11 mouse cellular contexts compared by ENCODE assay signal in genomic region chr17:79565241-79565961, GRCm38 (mm10). TPM values are rescaled to one million over a fixed set of nuclear protein-coding genes. Genes with fewer than 3 reads are reported as not detected.
DNase-seq lines count a peak whose midpoint lies in the region; ATAC-seq lines count a peak whose summit lies in the region.
"Had no signal": no experiment of that assay in that cellular context is flagged by ENCODE, and none has a peak within 500 bp of the region (broad histone marks: within the 10 kb centered on the region; RNA-seq: fewer than 3 reads in every experiment).

No protein-coding gene starts in this region.

- H3K27ac ChIP-seq in midbrain, embryonic 16.5 days (ENCODE audit: low read length) = no peak overlapping the region
- H3K27ac ChIP-seq in midbrain, embryonic 11.5 days (ENCODE audit: low read depth, low read length) = no peak overlapping the region
- peak overlapping the region; percentile 59; the same call in 1 of the 2 replicates for H3K27ac ChIP-seq in limb, embryonic 12.5 days
- H3K27ac ChIP-seq in stomach, embryonic 16.5 days (ENCODE audit: low read length) = no peak overlapping the region

- no peaks in the 10 kb centered on the region for H3K4me1 ChIP-seq in midbrain, embryonic 16.5 days (ENCODE audit: control insufficient read depth, insufficient read depth, low read length)
- no peaks in the 10 kb centered on the region for H3K4me1 ChIP-seq in midbrain, embryonic 11.5 days (ENCODE audit: control insufficient read depth, insufficient read depth, low read length)
- H3K4me1 ChIP-seq in limb, embryonic 12.5 days (replicated peaks) = peaks cover 32% of the 10 kb centered on the region
- 0 out of 2 replicates have a peak, but pooled peaks cover 8% of the 10 kb centered on the region for H3K4me1 ChIP-seq in stomach, embryonic 16.5 days (ENCODE audit: control insufficient read depth, insufficient read depth, low read length)

- no peaks in the 10 kb centered on the region for H3K27me3 ChIP-seq in midbrain, embryonic 16.5 days (ENCODE audit: control insufficient read depth, insufficient read depth, low read depth, low read length)
- no peaks in the 10 kb centered on the region for H3K27me3 ChIP-seq in midbrain, embryonic 11.5 days (ENCODE audit: control insufficient read depth, insufficient read depth, low read length)
- H3K27me3 ChIP-seq in limb, embryonic 12.5 days = no peaks in the 10 kb centered on the region
- no peaks in the 10 kb centered on the region for H3K27me3 ChIP-seq in stomach, embryonic 16.5 days (ENCODE audit: control insufficient read depth, insufficient read depth, low read length)

- ATAC-seq in midbrain, embryonic 16.5 days = 0 out of 2 replicates have a peak, but pooled peaks have one; percentile 28
- no peak for ATAC-seq in midbrain, embryonic 11.5 days (ENCODE audit: low FRiP score)
- peak; percentile 71 for ATAC-seq in limb, embryonic 12.5 days (ENCODE audit: insufficient number of reproducible peaks, insufficient read depth, low FRiP score, low TSS enrichment, low read depth)
- peak; percentile 66 for ATAC-seq in stomach, embryonic 16.5 days (ENCODE audit: insufficient read depth, low FRiP score)

- DNase-seq in cerebellum, postnatal 14 days = peak; percentile 44 to 48
- DNase-seq in cerebellum, adult 18-20 months = no peak
- no peak for DNase-seq in midbrain, embryonic 11.5 days (ENCODE audit: low spot score, missing footprints)
- no peak for DNase-seq in ovary, postnatal 10 days (ENCODE audit: low spot score)
- no peak for DNase-seq in thymus, postnatal 36 days
- DNase-seq: adrenal gland, postnatal 36 days; kidney, adult 11 months had no signal

- no peaks in the 10 kb centered on the region for H3K36me3 ChIP-seq in midbrain, embryonic 16.5 days (ENCODE audit: control insufficient read depth, insufficient read depth, low read length)
- H3K36me3 ChIP-seq in midbrain, embryonic 11.5 days (ENCODE audit: control insufficient read depth, insufficient read depth, low read length) = no peaks in the 10 kb centered on the region
- no peaks in the 10 kb centered on the region for H3K36me3 ChIP-seq in limb, embryonic 12.5 days
- H3K36me3 ChIP-seq in stomach, embryonic 16.5 days (ENCODE audit: control insufficient read depth, insufficient read depth, low read length) = no peaks in the 10 kb centered on the region

- 56% methylated on average over 9 of the region's 9 CpGs for WGBS in midbrain, embryonic 16.5 days
- 56% methylated on average over 9 of the region's 9 CpGs for WGBS in midbrain, embryonic 11.5 days
- 37% methylated on average over 9 of the region's 9 CpGs for WGBS in limb, embryonic 12.5 days
- 41% methylated on average over 9 of the region's 9 CpGs for WGBS in stomach, embryonic 16.5 days

- H3K9me3 ChIP-seq in midbrain, embryonic 16.5 days (replicated peaks; ENCODE audit: control insufficient read depth, low read length, poor library complexity, severe bottlenecking) = no peaks in the 10 kb centered on the region
- H3K9me3 ChIP-seq in midbrain, embryonic 11.5 days (ENCODE audit: control insufficient read depth, low read length) = no peaks in the 10 kb centered on the region
- H3K9me3 ChIP-seq in limb, embryonic 12.5 days = peaks cover 7% of the 10 kb centered on the region
- H3K9me3 ChIP-seq in stomach, embryonic 16.5 days (replicated peaks; ENCODE audit: control insufficient read depth, low read length) = peaks cover 6% of the 10 kb centered on the region

- no peak overlapping the region for H3K4me3 ChIP-seq in midbrain, embryonic 16.5 days (ENCODE audit: low read depth, low read length)
- no peak overlapping the region for H3K4me3 ChIP-seq in midbrain, embryonic 11.5 days (ENCODE audit: low read depth, low read length)
- no peak overlapping the region for H3K4me3 ChIP-seq in limb, embryonic 12.5 days (replicated peaks)
- H3K4me3 ChIP-seq in stomach, embryonic 16.5 days (replicated peaks; ENCODE audit: low read length) = no peak overlapping the region

- H3K9ac ChIP-seq in midbrain, embryonic 16.5 days (ENCODE audit: low read depth, low read length) = no peak overlapping the region
- no peak overlapping the region for H3K9ac ChIP-seq in midbrain, embryonic 11.5 days (ENCODE audit: low read length)
- no peak overlapping the region for H3K9ac ChIP-seq in limb, embryonic 12.5 days (replicated peaks)
- no peak overlapping the region for H3K9ac ChIP-seq in stomach, embryonic 16.5 days (ENCODE audit: low read length)

- no peak overlapping the region for H3K4me2 ChIP-seq in midbrain, embryonic 16.5 days (ENCODE audit: low read length)
- no peak overlapping the region for H3K4me2 ChIP-seq in midbrain, embryonic 11.5 days
- no peak overlapping the region for H3K4me2 ChIP-seq in limb, embryonic 12.5 days
- H3K4me2 ChIP-seq in stomach, embryonic 16.5 days (ENCODE audit: low read depth, low read length) = no peak overlapping the region
- H3K4me2 ChIP-seq: heart, embryonic 11.5 days had no signal

RNA-seq across cellular contexts. Expression of gene Rmdn2, which starts 46.3 kb away (rescaled TPM):
- 6.7 and 7.9 TPM in 2 replicates for polyA plus RNA-seq in midbrain, embryonic 16.5 days (2015; fragmentation: Nextera tagmentation; extraction: Ambion mirVana)
- 5.7 and 7.2 TPM in 2 replicates for polyA plus RNA-seq in midbrain, embryonic 11.5 days (2014; fragmentation: Nextera tagmentation; extraction: Ambion mirVana)
- 8.7 and 9.8 TPM in 2 replicates for polyA plus RNA-seq in limb, embryonic 12.5 days (2016; fragmentation: Nextera tagmentation; extraction: Ambion mirVana)
- 8.4 and 9.7 TPM in 2 replicates for polyA plus RNA-seq in stomach, embryonic 16.5 days (2015; fragmentation: Nextera tagmentation; extraction: Ambion mirVana)

Comparison
In these comparisons a context has a peak if more than half of its experiments do, and no peak if none do; other contexts are left out.
1. DNase-seq: peak in cerebellum, postnatal 14 days (2 of 2); none in cerebellum, adult 18-20 months (0 of 2), midbrain, embryonic 11.5 days (single experiment), ovary, postnatal 10 days (single experiment) and thymus, postnatal 36 days (0 of 2).